Mouse (Mus musculus) hindbrain, postnatal 0 days (tissue): ENCODE data around the gene Nxf7. TPM values are rescaled to one million over a fixed set of nuclear protein-coding genes. Genes with fewer than 3 reads are reported as not detected.
"Not testable (repeated sequence)": the region's sequence is repeated elsewhere in the genome, so short reads cannot be mapped to it uniquely, and the experiment has no call there.

ENCODE experiments used
- ATAC-seq: fragments of 200-750 bp; cut with Nextera tagmentation; 2 replicates; pipeline ENCODE4 v1.8.0; 2017; ENCODE audit warnings: mild to moderate bottlenecking, moderate TSS enrichment, moderate library complexity
- DNase-seq: peaks from one replicate; pipeline ENCODE4 v3.0.0-alpha.2; 2015; ENCODE audit warnings: low spot score
- H3K27ac ChIP-seq: fragments of 300-500 bp; sonication (generic); 2 replicates; pipeline ENCODE4 v1.5.1; 2014; ENCODE audit warnings: mild to moderate bottlenecking
- H3K27me3 ChIP-seq: fragments of 300-500 bp; sonication (generic); 2 replicates; pipeline ENCODE4 v1.6.1; 2014; ENCODE audit warnings: low read length, mixed read lengths; ENCODE audit not compliant: insufficient read depth
- H3K36me3 ChIP-seq: fragments of 300-500 bp; sonication (generic); 2 replicates; pipeline ENCODE4 v1.6.1; 2014; ENCODE audit warnings: low read length, mixed read lengths; ENCODE audit not compliant: insufficient read depth
- H3K4me1 ChIP-seq: fragments of 300-500 bp; sonication (generic); 2 replicates; pipeline ENCODE4 v1.6.1; 2014; ENCODE audit warnings: antibody characterized with exemption, low read length, mixed read lengths; ENCODE audit not compliant: insufficient read depth
- H3K4me2 ChIP-seq: fragments of 300-500 bp; sonication (generic); 2 replicates; pipeline ENCODE4 v1.6.1; 2014; ENCODE audit warnings: low read depth, mild to moderate bottlenecking, low read length, moderate library complexity, mixed read lengths
- H3K4me3 ChIP-seq: fragments of 300-500 bp; sonication (generic); 2 replicates; pipeline ENCODE4 v1.5.1; 2014; ENCODE audit warnings: low read length
- H3K9ac ChIP-seq: fragments of 300-500 bp; sonication (generic); replicated peaks from 2 replicates; pipeline ENCODE4 v1.6.1; 2014; ENCODE audit warnings: mild to moderate bottlenecking, low read length, moderate library complexity, mixed read lengths
- H3K9me3 ChIP-seq: fragments of 300-500 bp; sonication (generic); 2 replicates; pipeline ENCODE4 v1.6.1; 2016; ENCODE audit warnings: low read length, mixed read lengths
- CTCF ChIP-seq: IDR thresholded peaks from 2 replicates; pipeline ENCODE4 v1.5.1; 2016; ENCODE audit warnings: antibody characterized with exemption, control low read depth, low read depth
- WGBS: fragments of 180-500 bp; shearing (Covaris S2); extraction: QIAGEN DNeasy Blood & Tissue Kit; methylation state at CpG from one replicate; pipeline ENCODE4 v1.1.7; 2014; 5-methylcytosine and 5-hydroxymethylcytosine counted together
- polyA plus RNA-seq: library from polyadenylated mRNA; unstranded; fragments of >200 nt; fragmentation: Nextera tagmentation; extraction: Ambion mirVana; gene quantifications from 2 replicates; pipeline ENCODE4 v1.2.1, GENCODE M21; 2015
- total RNA-seq: library from RNA; depleted of rRNA; stranded (reverse); fragments of >200 nt; gene quantifications from 2 replicates; pipeline ENCODE4 v1.2.3, GENCODE M21; 2014; rRNA removed

Gene Nxf7
- not detected in 2 replicates for total RNA-seq
- polyA plus RNA-seq: 0.24 TPM in 1 of 2 replicates, not detected in the other

- no peaks in the 10 kb centered on the region for H3K9me3 ChIP-seq
- no peaks in the 10 kb centered on the region for H3K4me1 ChIP-seq
- no peak for DNase-seq
- 73% methylated on average over 2 of the region's 2 CpGs for WGBS
- no peak for ATAC-seq
- TF ChIP-seq CTCF: no peak
- no peaks in the 10 kb centered on the region for H3K36me3 ChIP-seq
- no peak within 1 kb of the TSS for H3K9ac ChIP-seq
- no peak within 1 kb of the TSS for H3K27ac ChIP-seq
- H3K4me3 ChIP-seq: no peak within 1 kb of the TSS
- no peak within 1 kb of the TSS for H3K4me2 ChIP-seq
- no peaks in the 10 kb centered on the region for H3K27me3 ChIP-seq
Measured at GRCm38 (mm10) chrX:135598677-135599076, at the start of gene Nxf7. TSS of gene Nxf7 (minus strand) at chrX:135598777.

- ATAC-seq: no peak
- 90% methylated on average over 11 of the region's 11 CpGs for WGBS
- Histone ChIP-seq H3K9me3 (no peaks in the 10 kb centered on the region), H3K36me3 (no peaks in the 10 kb centered on the region), H3K4me3 (no peak within 1 kb of the TSS), H3K9ac (no peak within 1 kb of the TSS), H3K27ac (no peak within 1 kb of the TSS), H3K4me1 (no peaks in the 10 kb centered on the region), H3K4me2 (no peak within 1 kb of the TSS), H3K27me3 (no peaks in the 10 kb centered on the region)
- no peak for DNase-seq
- no peak for TF ChIP-seq CTCF
Measured at GRCm38 (mm10) chrX:135627605-135628004, 29.0 kb upstream of the Nxf7 start, which contains the start of gene Prame. TSS of gene Prame (minus strand) at chrX:135627705.

- not testable (repeated sequence) for H3K36me3 ChIP-seq, H3K27ac ChIP-seq, H3K9ac ChIP-seq, H3K9me3 ChIP-seq, H3K4me3 ChIP-seq, H3K4me2 ChIP-seq, H3K27me3 ChIP-seq, H3K4me1 ChIP-seq
- TF ChIP-seq CTCF: peak; percentile 69
- WGBS: 71% methylated on average over 3 of the region's 3 CpGs
- peak; percentile 63 for DNase-seq
- ATAC-seq: peak; percentile 71
Measured at GRCm38 (mm10) chrX:135601298-135602029, 2.9 kb upstream of the Nxf7 start.

DNA sequence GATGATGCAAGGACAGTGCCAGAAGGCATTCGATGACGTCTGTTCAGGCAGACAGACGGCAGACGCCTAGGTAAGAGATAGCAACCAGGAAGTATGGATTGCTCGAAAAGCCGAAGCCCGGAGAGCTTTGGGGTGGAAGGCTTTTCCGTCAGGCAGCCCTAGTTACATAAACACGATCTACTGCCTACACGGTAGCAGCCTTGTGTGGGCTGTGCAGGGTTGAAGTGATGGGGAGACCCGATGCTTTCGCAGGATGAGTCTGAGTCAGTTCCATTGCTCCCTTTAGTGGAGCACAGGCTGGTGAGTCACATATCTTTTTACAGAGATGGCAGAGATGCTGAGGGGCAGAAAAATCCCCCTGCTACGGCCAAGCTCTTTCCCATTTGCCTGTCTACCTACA is 481 bp downstream of the Nxf7 start:
- ATAC-seq (no peak), DNase-seq (no peak)
- H3K4me1 ChIP-seq: no peaks in the 10 kb centered on the region
- no peak overlapping the region for H3K27ac ChIP-seq
- no peak overlapping the region for H3K4me3 ChIP-seq
- no peak for TF ChIP-seq CTCF
- no peaks in the 10 kb centered on the region for H3K9me3 ChIP-seq
- no peaks in the 10 kb centered on the region for H3K27me3 ChIP-seq
- H3K36me3 ChIP-seq: no peaks in the 10 kb centered on the region
- H3K4me2 ChIP-seq: no peak overlapping the region
- H3K9ac ChIP-seq: no peak overlapping the region
- WGBS: 88% methylated on average over 13 of the region's 13 CpGs

GRCm38 (mm10) chrX:135576412-135576811 is 22.2 kb downstream of the Nxf7 start:
- H3K9ac ChIP-seq: no peak overlapping the region
- DNase-seq (no peak), ATAC-seq (no peak)
- no peaks in the 10 kb centered on the region for H3K36me3 ChIP-seq
- no peak overlapping the region for H3K4me3 ChIP-seq
- 83% methylated on average over 1 of the region's 1 CpGs for WGBS
- no peaks in the 10 kb centered on the region for H3K4me1 ChIP-seq
- H3K4me2 ChIP-seq: no peak overlapping the region
- TF ChIP-seq CTCF: no peak
- no peak overlapping the region for H3K27ac ChIP-seq
- no peaks in the 10 kb centered on the region for H3K9me3 ChIP-seq
- H3K27me3 ChIP-seq: 0 out of 2 replicates have a peak, but pooled peaks cover 3% of the 10 kb centered on the region

GRCm38 (mm10) chrX:135574958-135575628 is 23.5 kb downstream of the Nxf7 start:
- not testable (repeated sequence) for H3K4me2 ChIP-seq, H3K9me3 ChIP-seq, H3K4me1 ChIP-seq, DNase-seq, H3K27me3 ChIP-seq, H3K36me3 ChIP-seq, H3K4me3 ChIP-seq, H3K27ac ChIP-seq, ATAC-seq, H3K9ac ChIP-seq
- 81% methylated on average over 9 of the region's 9 CpGs for WGBS

DNA sequence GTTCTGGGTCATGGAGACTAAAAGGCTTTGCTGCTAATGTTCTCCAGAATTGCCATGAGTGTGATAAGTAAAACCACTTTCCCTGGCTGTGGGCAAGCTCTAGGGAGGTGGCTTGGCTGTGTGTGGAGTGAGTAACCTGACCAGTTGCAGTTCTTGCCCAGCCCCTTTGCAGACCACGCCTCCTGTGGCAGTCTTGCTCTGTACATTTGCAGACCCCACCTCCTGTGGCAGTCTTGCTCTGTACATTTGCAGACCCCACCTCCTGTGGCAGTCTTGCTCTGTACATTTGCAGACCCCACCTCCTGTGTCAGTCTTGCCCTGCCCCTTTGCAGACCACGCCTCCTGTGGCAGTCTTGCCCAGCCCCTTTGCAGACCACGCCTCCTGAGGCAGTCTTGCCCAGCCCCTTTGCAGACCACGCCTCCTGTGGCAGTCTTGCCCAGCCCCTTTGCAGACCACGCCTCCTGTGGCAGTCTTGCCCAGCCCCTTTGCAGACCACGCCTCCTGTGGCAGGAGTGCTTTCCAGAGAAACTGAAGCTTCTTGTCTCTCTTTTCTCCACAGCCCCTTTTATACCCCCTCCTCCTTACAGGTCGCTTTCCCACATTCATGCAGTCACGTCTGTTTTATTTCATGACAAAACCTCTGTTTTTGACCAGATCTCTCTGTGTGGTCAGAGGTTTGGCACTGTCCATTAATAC is 24.2 kb downstream of the Nxf7 start:
- not testable (repeated sequence) for H3K9me3 ChIP-seq, DNase-seq, H3K4me1 ChIP-seq, H3K27ac ChIP-seq, H3K27me3 ChIP-seq, H3K36me3 ChIP-seq, H3K4me3 ChIP-seq, ATAC-seq, H3K9ac ChIP-seq, H3K4me2 ChIP-seq
- 29% methylated on average over 8 of the region's 8 CpGs for WGBS
